In the genomic region with DNA sequence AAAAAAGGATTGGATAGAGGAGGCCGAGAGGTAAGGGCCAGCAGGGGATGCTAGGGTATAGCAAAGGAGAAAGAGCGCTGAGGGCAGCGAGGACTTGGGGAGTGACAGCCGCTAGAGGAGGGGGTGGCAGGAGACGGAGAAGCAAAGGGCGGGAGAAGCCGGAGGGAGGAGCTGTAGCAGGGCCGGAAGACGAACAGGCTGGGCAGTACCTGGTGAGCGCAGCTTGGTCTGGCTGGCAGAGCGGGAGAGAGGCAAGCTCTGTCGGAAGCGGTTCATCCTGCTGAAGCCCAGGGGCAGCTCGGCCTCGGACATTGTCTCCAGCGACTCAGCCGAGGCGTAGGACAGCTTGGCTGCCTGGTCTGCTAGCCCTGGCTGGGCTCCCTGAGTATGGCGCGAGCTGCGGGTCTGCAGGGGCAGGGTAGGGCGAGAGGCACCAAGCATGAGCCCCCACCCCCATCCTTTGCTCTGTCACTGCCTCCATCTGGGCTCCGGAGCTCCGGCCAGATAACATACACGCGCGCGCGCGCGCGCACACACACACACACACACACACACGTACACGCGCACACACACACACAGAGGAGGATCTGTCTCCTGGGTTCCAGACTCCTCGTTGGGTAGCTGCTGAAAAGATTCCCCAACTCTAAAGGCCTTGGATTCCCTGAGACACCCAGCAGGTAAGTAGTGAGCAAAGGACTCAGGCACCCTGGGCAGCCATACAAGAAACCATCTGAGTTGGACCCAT, we compare ENCODE assay signal across 8 mouse cellular contexts. TPM values are rescaled to one million over a fixed set of nuclear protein-coding genes. Genes with fewer than 3 reads are reported as not detected.
DNase-seq lines count a peak whose midpoint lies in the region; ATAC-seq and TF ChIP-seq lines count a peak whose summit lies in the region.

No protein-coding gene starts in this region.

- no peaks in the 10 kb centered on the region for H3K9me3 ChIP-seq in forebrain, embryonic 12.5 days
- no peaks in the 10 kb centered on the region for H3K9me3 ChIP-seq in limb, embryonic 10.5 days (replicated peaks)

- no peak for TF ChIP-seq POLR2A in olfactory bulb, adult 2 months (IDR thresholded peaks at IDR 0.05; ENCODE audit: insufficient read depth, low read depth, low read length)

- peak overlapping the region; percentile 30 for H3K9ac ChIP-seq in forebrain, embryonic 12.5 days

- no peaks in the 10 kb centered on the region for H3K36me3 ChIP-seq in forebrain, embryonic 12.5 days (replicated peaks)
- H3K36me3 ChIP-seq in limb, embryonic 10.5 days, result no peaks in the 10 kb centered on the region

- peak; percentile 92 for DNase-seq in left cerebral cortex, postnatal 4 days
- no peak for DNase-seq in left cerebral cortex, postnatal 25 days (ENCODE audit: low spot score in 2 of 2)
- DNase-seq in cerebellum, adult 11-12 months, result peak; percentile 95
- DNase-seq in limb, embryonic 10.5 days (ENCODE audit: low spot score), result peak; percentile 68
- no peak for DNase-seq in lung, adult 18-20 months

- no peak overlapping the region for H3K27ac ChIP-seq in forebrain, embryonic 12.5 days
- peak overlapping the region; percentile 46; the same call in 1 of the 2 replicates for H3K27ac ChIP-seq in limb, embryonic 10.5 days
- H3K27ac ChIP-seq in olfactory bulb, adult 2 months (ENCODE audit: insufficient read depth, low read depth, low read length), result peak overlapping the region; percentile 17; the same call in 1 of the 2 replicates

- no peak for TF ChIP-seq CTCF in olfactory bulb, adult 2 months (IDR thresholded peaks at IDR 0.05; ENCODE audit: insufficient read depth, low read depth, low read length)

- peak; percentile 34; the same call in 1 of the 2 replicates for ATAC-seq in forebrain, embryonic 12.5 days (ENCODE audit: low FRiP score)
- ATAC-seq in erythroblast, adult 5-6 weeks (replicated peaks; ENCODE audit: low FRiP score, poor library complexity, severe bottlenecking), result no peak

- peaks cover 67% of the 10 kb centered on the region for H3K27me3 ChIP-seq in forebrain, embryonic 12.5 days
- H3K27me3 ChIP-seq in limb, embryonic 10.5 days (ENCODE audit: low read depth, poor library complexity, severe bottlenecking), result peaks cover 100% of the 10 kb centered on the region

- intact Hi-C loops in left cerebral cortex, postnatal 4 days (cut with DNase I), result loop anchor here (10.0 kb wide), 1 partner anchor 148 kb away; the partner anchor contains the start of gene Cisd3
- intact Hi-C loops in left cerebral cortex, postnatal 25 days (cut with DNase I), result no loop called here

- H3K4me3 ChIP-seq in forebrain, embryonic 12.5 days (replicated peaks), result peak overlapping the region; percentile 33
- H3K4me3 ChIP-seq in limb, embryonic 10.5 days, result peak overlapping the region; percentile 55
- H3K4me3 ChIP-seq in olfactory bulb, adult 2 months (ENCODE audit: insufficient read depth, low read depth, low read length), result peak overlapping the region; percentile 29

- peak overlapping the region; percentile 61 for H3K4me2 ChIP-seq in forebrain, embryonic 12.5 days

- under 1% methylated on average over 33 of the region's 36 CpGs for WGBS in forebrain, embryonic 12.5 days
- 2% methylated on average over 36 of the region's 36 CpGs for WGBS in limb, embryonic 10.5 days
- WGBS in olfactory bulb, adult 2 months, result 16% methylated on average over 36 of the region's 36 CpGs

- H3K4me1 ChIP-seq in forebrain, embryonic 12.5 days, result peaks cover 72% of the 10 kb centered on the region
- peaks cover 52% of the 10 kb centered on the region for H3K4me1 ChIP-seq in limb, embryonic 10.5 days
- H3K4me1 ChIP-seq in olfactory bulb, adult 2 months (ENCODE audit: control insufficient read depth, insufficient read depth, low read length), result peaks cover 45% of the 10 kb centered on the region

RNA-seq across cellular contexts. Expression of gene 4933428G20Rik, which starts 36.9 kb away (rescaled TPM):
- under 1 TPM in 1 of 2 experiments, not detected in 1; 0.26 TPM for total RNA-seq in left cerebral cortex, postnatal 4 days (2021)
- total RNA-seq in left cerebral cortex, postnatal 25 days (2021), result not detected
- 0.50 and 0.79 TPM in 2 replicates for polyA plus RNA-seq in forebrain, embryonic 12.5 days (2016; fragmentation: Nextera tagmentation; extraction: Ambion mirVana)
- 0.49 and 0.54 TPM in 2 replicates for polyA plus RNA-seq in limb, embryonic 10.5 days (2016; fragmentation: Nextera tagmentation; extraction: Ambion mirVana)
- polyA plus RNA-seq in olfactory bulb, adult 2 months (2012; ENCODE audit: insufficient read depth, insufficient read length, low replicate concordance, missing spikeins), result not detected in 2 replicates
- not detected in 2 replicates for total RNA-seq in erythroblast, adult 5-6 weeks (2015; ENCODE audit: low replicate concordance)
- total RNA-seq in erythroblast, adult 5-6 weeks (2017; ENCODE audit: low replicate concordance), result not detected in 2 replicates

RNA-seq across cellular contexts. Expression of gene Srcin1, which starts 39.0 kb away (rescaled TPM):
- total RNA-seq in left cerebral cortex, postnatal 4 days (2021), result 100 to 1,000 TPM; 163 to 177 TPM
- total RNA-seq in left cerebral cortex, postnatal 25 days (2021), result 100 to 1,000 TPM; 323 to 339 TPM
- 5.2 and 5.7 TPM in 2 replicates for polyA plus RNA-seq in forebrain, embryonic 12.5 days (2016; fragmentation: Nextera tagmentation; extraction: Ambion mirVana)
- 0.24 and 0.25 TPM in 2 replicates for polyA plus RNA-seq in limb, embryonic 10.5 days (2016; fragmentation: Nextera tagmentation; extraction: Ambion mirVana)
- polyA plus RNA-seq in olfactory bulb, adult 2 months (2012; ENCODE audit: insufficient read depth, insufficient read length, low replicate concordance, missing spikeins), result not detected in 2 replicates
- not detected in 2 replicates for total RNA-seq in erythroblast, adult 5-6 weeks (2015; ENCODE audit: low replicate concordance)
- total RNA-seq in erythroblast, adult 5-6 weeks (2017; ENCODE audit: low replicate concordance), result not detected in 2 replicates

Comparison
In these comparisons a context has a peak if more than half of its experiments do, and no peak if none do; other contexts are left out.
1. DNase-seq: peak in left cerebral cortex, postnatal 4 days (single experiment), cerebellum, adult 11-12 months (single experiment) and limb, embryonic 10.5 days (single experiment); none in left cerebral cortex, postnatal 25 days (0 of 2) and lung, adult 18-20 months (0 of 2).
2. RNA of gene Srcin1, which starts 39.0 kb away (total RNA-seq): 323 to 339 TPM in left cerebral cortex, postnatal 25 days and 163 to 177 TPM in left cerebral cortex, postnatal 4 days; not detected in erythroblast, adult 5-6 weeks; every median in the first group is over 100 times any median in the second.
3. Peak in every context shown above with its lines, with median percentiles within 50 percentile points of each other: H3K4me3 ChIP-seq.